Mouse (Mus musculus): ENCODE data around the gene Megf11. TPM values are rescaled to one million over a fixed set of nuclear protein-coding genes. Genes with fewer than 3 reads are reported as not detected.
A peak's percentile ranks its signal among the peaks of the same experiment; 100 is the strongest.

The Megf11 gene
- polyA plus RNA-seq, 1 experiment from 2014 or later = 0.11 TPM

DNA sequence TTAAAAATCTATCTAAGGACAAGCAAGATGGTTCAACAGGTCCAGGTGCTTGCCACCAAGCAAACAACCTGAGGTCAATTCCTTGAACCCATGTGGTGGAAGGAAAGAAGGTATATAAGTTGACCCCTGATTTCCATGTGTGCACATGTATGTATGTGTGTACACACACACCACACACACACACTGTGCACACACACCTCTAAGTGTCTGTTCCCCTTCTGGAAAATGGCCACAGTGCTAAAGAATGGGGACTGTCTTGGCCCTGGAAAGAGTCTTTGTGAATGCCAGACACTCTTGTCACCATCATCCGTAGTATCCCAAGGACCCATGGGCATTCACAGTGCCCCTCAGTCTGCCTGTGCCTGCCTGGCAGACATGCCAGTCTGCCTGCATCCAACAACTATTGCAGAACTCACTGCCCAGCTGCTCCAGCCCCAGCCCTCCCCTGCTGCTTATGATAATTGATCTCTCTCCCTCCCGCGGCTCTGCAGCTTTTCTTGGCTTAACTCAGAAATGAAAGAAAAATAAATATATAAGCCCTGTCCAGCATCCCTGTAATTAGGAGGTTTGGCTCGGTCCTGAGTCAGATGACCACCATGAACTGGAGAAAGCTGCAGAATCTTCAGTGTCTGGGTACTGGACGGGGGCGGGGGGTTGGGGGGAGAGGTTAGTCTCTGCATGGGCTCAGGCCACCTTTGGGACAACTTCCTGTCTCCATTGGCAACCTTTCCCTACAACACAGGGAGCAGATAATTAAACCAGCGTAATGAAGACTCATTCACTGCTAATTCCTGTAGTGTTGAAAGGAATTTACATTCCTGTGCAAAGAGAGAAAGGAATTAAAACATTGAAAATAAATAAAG, 226.9 kb downstream of the Megf11 start:
- Histone ChIP-seq H3K9me3 (ENCODE audit: low read length) (no peaks in the 10 kb centered on the region), H3K4me1 (ENCODE audit: insufficient read depth) (no peaks in the 10 kb centered on the region), H3K27ac (ENCODE audit: low read depth) (no peak overlapping the region), H3K4me3 (ENCODE audit: low read depth, low read length) (no peak overlapping the region), H3K4me2 (ENCODE audit: low read depth, low read length) (no peak overlapping the region), H3K36me3 (replicated peaks; ENCODE audit: insufficient read depth, low read length) (no peaks in the 10 kb centered on the region), H3K9ac (replicated peaks) (no peak overlapping the region), H3K27me3 (ENCODE audit: insufficient read depth, low read length) (no peaks in the 10 kb centered on the region)
- DNase-seq (no peak), ATAC-seq (no peak)
- TF ChIP-seq EP300 (IDR thresholded peaks at IDR 0.05; ENCODE audit: low read depth) (no peak), CTCF (IDR thresholded peaks at IDR 0.05; ENCODE audit: low read depth) (no peak)
- WGBS (ENCODE audit: insufficient replicate concordance) = 33% methylated on average over 7 of the region's 7 CpGs

DNA sequence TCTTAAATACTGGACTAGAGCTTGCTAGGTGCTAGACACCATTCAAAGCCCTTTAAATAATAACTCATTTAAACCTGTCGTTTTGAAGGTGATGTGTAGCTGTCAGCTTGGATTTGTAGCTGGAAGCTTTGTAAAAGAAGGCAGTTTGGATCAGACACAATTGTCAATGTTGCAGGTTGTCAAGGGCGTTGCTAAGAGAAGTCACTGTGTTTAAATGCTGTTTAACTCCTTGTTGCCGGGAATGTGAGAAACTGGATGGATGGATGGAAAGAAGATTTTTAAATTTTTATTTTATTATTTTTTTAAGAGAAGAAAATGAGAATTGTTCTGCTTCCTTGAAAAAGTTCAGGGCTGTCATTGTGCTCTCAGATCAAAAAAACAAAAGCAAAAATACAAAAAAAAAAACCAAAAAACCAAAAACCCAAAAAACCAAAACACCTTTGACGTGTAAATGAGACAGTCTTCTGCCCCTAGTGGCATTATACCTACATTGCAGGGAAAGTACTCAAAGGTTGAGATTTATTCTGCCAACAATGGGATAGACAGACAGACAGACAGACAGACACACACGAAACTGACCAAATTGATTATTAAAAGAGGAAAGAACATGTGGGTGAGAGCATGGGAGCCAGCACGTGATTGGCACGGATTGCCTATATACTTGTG, 227.7 kb downstream of the Megf11 start:
- TF ChIP-seq EP300 (IDR thresholded peaks at IDR 0.05; ENCODE audit: low read depth) = no peak
- TF ChIP-seq CTCF (IDR thresholded peaks at IDR 0.05; ENCODE audit: low read depth) = peak; percentile 65
- Histone ChIP-seq H3K4me3 (ENCODE audit: low read depth, low read length) (no peak overlapping the region), H3K4me1 (ENCODE audit: insufficient read depth) (no peaks in the 10 kb centered on the region), H3K4me2 (ENCODE audit: low read depth, low read length) (no peak overlapping the region), H3K36me3 (replicated peaks; ENCODE audit: insufficient read depth, low read length) (no peaks in the 10 kb centered on the region), H3K9me3 (ENCODE audit: low read length) (no peaks in the 10 kb centered on the region), H3K27me3 (ENCODE audit: insufficient read depth, low read length) (no peaks in the 10 kb centered on the region), H3K27ac (ENCODE audit: low read depth) (no peak overlapping the region), H3K9ac (replicated peaks) (no peak overlapping the region)
- ATAC-seq (no peak), DNase-seq (no peak)
- WGBS (ENCODE audit: insufficient replicate concordance) = 48% methylated on average over 7 of the region's 7 CpGs

- Histone ChIP-seq H3K9me3 (ENCODE audit: low read length) (no peaks in the 10 kb centered on the region), H3K36me3 (replicated peaks; ENCODE audit: insufficient read depth, low read length) (no peaks in the 10 kb centered on the region), H3K9ac (replicated peaks) (no peak overlapping the region), H3K27ac (ENCODE audit: low read depth) (no peak overlapping the region), H3K4me3 (ENCODE audit: low read depth, low read length) (no peak overlapping the region), H3K4me1 (ENCODE audit: insufficient read depth) (no peaks in the 10 kb centered on the region), H3K4me2 (ENCODE audit: low read depth, low read length) (no peak overlapping the region), H3K27me3 (ENCODE audit: insufficient read depth, low read length) (no peaks in the 10 kb centered on the region)
- TF ChIP-seq EP300 (IDR thresholded peaks at IDR 0.05; ENCODE audit: low read depth) = no peak
- TF ChIP-seq CTCF (IDR thresholded peaks at IDR 0.05; ENCODE audit: low read depth) = no peak
- WGBS (ENCODE audit: insufficient replicate concordance) = 55% methylated on average over 5 of the region's 5 CpGs
- no peak for DNase-seq
- ATAC-seq = no peak
Measured at GRCm38 (mm10) chr9:64617413-64617812, 232.0 kb downstream of the Megf11 start.

- H3K4me1 ChIP-seq (ENCODE audit: insufficient read depth) = no peaks in the 10 kb centered on the region
- H3K4me2 ChIP-seq (ENCODE audit: low read depth, low read length) = no peak overlapping the region
- no peak overlapping the region for H3K9ac ChIP-seq (replicated peaks)
- DNase-seq (no peak), ATAC-seq (no peak)
- TF ChIP-seq CTCF (IDR thresholded peaks at IDR 0.05; ENCODE audit: low read depth) (no peak), EP300 (IDR thresholded peaks at IDR 0.05; ENCODE audit: low read depth) (no peak)
- H3K27ac ChIP-seq (ENCODE audit: low read depth) = no peak overlapping the region
- H3K4me3 ChIP-seq (ENCODE audit: low read depth, low read length) = no peak overlapping the region
- H3K27me3 ChIP-seq (ENCODE audit: insufficient read depth, low read length) = no peaks in the 10 kb centered on the region
- WGBS (ENCODE audit: insufficient replicate concordance) = 58% methylated on average over 3 of the region's 3 CpGs
- H3K36me3 ChIP-seq (replicated peaks; ENCODE audit: insufficient read depth, low read length) = no peaks in the 10 kb centered on the region
- H3K9me3 ChIP-seq (ENCODE audit: low read length) = no peaks in the 10 kb centered on the region
Measured at GRCm38 (mm10) chr9:64618433-64618832, 233.0 kb downstream of the Megf11 start.

DNA sequence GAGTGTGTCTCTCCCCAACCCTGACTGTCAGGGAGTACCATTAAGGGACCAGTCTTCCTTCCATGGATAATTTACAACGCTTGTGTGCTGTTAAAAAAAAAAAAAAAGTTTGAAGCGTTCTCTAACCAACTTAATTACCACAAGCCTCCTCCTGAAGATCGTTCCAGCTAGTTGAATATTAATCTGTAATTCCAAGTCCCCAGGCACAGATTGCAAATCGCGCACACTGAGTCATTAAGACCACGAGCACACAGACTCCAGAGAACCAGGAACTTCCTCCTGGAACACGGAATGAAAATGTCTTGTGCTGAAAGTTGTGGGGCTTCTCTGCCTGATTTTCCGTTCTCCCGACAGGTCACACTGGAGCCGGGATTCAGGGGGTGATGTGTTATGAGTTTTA, 234.0 kb downstream of the Megf11 start:
- whole genome bisulfite sequencing (ENCODE audit: insufficient replicate concordance) = 67% methylated on average over 10 of the region's 10 CpGs
- Histone ChIP-seq H3K36me3 (replicated peaks; ENCODE audit: insufficient read depth, low read length) (no peaks in the 10 kb centered on the region), H3K27ac (ENCODE audit: low read depth) (no peak overlapping the region), H3K27me3 (ENCODE audit: insufficient read depth, low read length) (no peaks in the 10 kb centered on the region), H3K9me3 (ENCODE audit: low read length) (no peaks in the 10 kb centered on the region), H3K4me2 (ENCODE audit: low read depth, low read length) (no peak overlapping the region), H3K4me1 (ENCODE audit: insufficient read depth) (no peaks in the 10 kb centered on the region), H3K4me3 (ENCODE audit: low read depth, low read length) (no peak overlapping the region), H3K9ac (replicated peaks) (no peak overlapping the region)
- no peak for TF ChIP-seq CTCF (IDR thresholded peaks at IDR 0.05; ENCODE audit: low read depth)
- TF ChIP-seq EP300 (IDR thresholded peaks at IDR 0.05; ENCODE audit: low read depth) = no peak
- no peak for DNase-seq
- ATAC-seq = no peak

GRCm38 (mm10) chr9:64620596-64620995, 235.2 kb downstream of the Megf11 start:
- Histone ChIP-seq H3K9ac (replicated peaks) (no peak overlapping the region), H3K4me2 (ENCODE audit: low read depth, low read length) (no peak overlapping the region), H3K4me3 (ENCODE audit: low read depth, low read length) (no peak overlapping the region), H3K27ac (ENCODE audit: low read depth) (no peak overlapping the region), H3K27me3 (ENCODE audit: insufficient read depth, low read length) (no peaks in the 10 kb centered on the region), H3K4me1 (ENCODE audit: insufficient read depth) (no peaks in the 10 kb centered on the region), H3K9me3 (ENCODE audit: low read length) (no peaks in the 10 kb centered on the region), H3K36me3 (replicated peaks; ENCODE audit: insufficient read depth, low read length) (no peaks in the 10 kb centered on the region)
- WGBS (ENCODE audit: insufficient replicate concordance) = 70% methylated on average over 8 of the region's 8 CpGs
- no peak for TF ChIP-seq CTCF (IDR thresholded peaks at IDR 0.05; ENCODE audit: low read depth)
- TF ChIP-seq EP300 (IDR thresholded peaks at IDR 0.05; ENCODE audit: low read depth) = no peak
- no peak for DNase-seq
- ATAC-seq = no peak
